Mouse (Mus musculus) liver, embryonic 14.5 days (tissue): ENCODE measurements at regions not wholly inside any gene's neighbourhood (a gene's known extent, or its start where the extent isn't known, plus 50 kb on each side); places are given as distances from the start of the nearest gene placed in this dataset.

ENCODE experiments used
- CTCF ChIP-seq: IDR thresholded peaks from 2 replicates; pipeline ENCODE4 v1.5.1; 2016; ENCODE audit warnings: antibody characterized with exemption, low read depth, control low read depth
- EP300 ChIP-seq: IDR thresholded peaks from 2 replicates; pipeline ENCODE4 v1.6.1; 2016; ENCODE audit warnings: antibody characterized with exemption, low read depth

DNA sequence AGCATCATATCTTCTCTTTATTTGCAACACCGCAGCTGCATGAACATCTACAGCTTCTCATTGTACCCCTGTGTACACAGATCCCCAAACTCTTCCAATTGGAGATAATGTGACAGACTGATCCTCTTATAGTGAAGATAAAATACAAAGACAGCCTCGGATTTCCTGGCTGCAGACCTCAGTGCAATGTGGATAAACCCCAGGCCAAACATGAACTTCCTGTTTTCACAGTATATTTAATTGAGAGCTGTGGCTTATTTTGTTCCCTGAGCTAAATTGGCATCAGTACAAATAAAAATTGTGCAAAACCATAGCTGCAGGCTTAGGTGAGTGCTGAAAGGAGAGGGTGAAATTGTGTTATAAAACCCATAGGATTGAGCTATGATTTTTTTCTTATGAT is 134.8 kb upstream of the Ghitm start:
- TF ChIP-seq CTCF (no peak), EP300 (no peak)
